Mouse (Mus musculus) ovary, postnatal 10 days (tissue): ENCODE measurements around the gene Gm8906.
"Not testable (repeated sequence)": the region's sequence is repeated elsewhere in the genome, so short reads cannot be mapped to it uniquely, and the experiment has no call there.

Experiments used
- DNase-seq: peaks from one replicate; pipeline ENCODE4 v3.0.0; 2022; ENCODE audit warnings: low spot score

The Gm8906 gene

GRCm38 (mm10) chr5:11502385-11502784 lies at the start of gene Gm8906:
TSS of gene Gm8906 (plus strand) at chr5:11502685.
- DNase-seq: not testable (repeated sequence)
